Mouse (Mus musculus) left cerebral cortex, adult 2 months (tissue): Measurements from ENCODE around the gene Syn3. TPM values are rescaled to one million over a fixed set of nuclear protein-coding genes. Genes with fewer than 3 reads are reported as not detected.

Experiments used
- DNase-seq, 2 experiments: peaks; one replicate each; pipeline ENCODE4 v3.0.0; 2021 to 2022; ENCODE audit warnings: low spot score in 2 of 2, mixed read lengths in 1 of 2; ENCODE audit errors: extremely low spot score in 1 of 2
- H3K27ac ChIP-seq: fragments of 200-600 bp; 2 replicates; pipeline ENCODE4 v1.8.1; 2022
- H3K4me3 ChIP-seq: fragments of 200-600 bp; 2 replicates; pipeline ENCODE4 v1.8.1; 2022
- CTCF ChIP-seq: fragments of 200-600 bp; IDR thresholded peaks from 2 replicates; pipeline ENCODE4 v1.8.1; 2022; ENCODE audit warnings: antibody characterized with exemption, mild to moderate bottlenecking, moderate library complexity
- intact Hi-C: fragments of 180-260 bp; cut with DNase I; formaldehyde crosslinking; loops from one replicate; pipeline ENCODE4 v1.15.1; 2025
- total RNA-seq, 2 experiments: library from RNA; stranded (reverse); gene quantifications; 2 replicates each; pipeline ENCODE4 v1.2.3; 2021

Syn3 gene
- total RNA-seq, 2 experiments from 2014 or later: 29.9 to 30.8 TPM

DNA sequence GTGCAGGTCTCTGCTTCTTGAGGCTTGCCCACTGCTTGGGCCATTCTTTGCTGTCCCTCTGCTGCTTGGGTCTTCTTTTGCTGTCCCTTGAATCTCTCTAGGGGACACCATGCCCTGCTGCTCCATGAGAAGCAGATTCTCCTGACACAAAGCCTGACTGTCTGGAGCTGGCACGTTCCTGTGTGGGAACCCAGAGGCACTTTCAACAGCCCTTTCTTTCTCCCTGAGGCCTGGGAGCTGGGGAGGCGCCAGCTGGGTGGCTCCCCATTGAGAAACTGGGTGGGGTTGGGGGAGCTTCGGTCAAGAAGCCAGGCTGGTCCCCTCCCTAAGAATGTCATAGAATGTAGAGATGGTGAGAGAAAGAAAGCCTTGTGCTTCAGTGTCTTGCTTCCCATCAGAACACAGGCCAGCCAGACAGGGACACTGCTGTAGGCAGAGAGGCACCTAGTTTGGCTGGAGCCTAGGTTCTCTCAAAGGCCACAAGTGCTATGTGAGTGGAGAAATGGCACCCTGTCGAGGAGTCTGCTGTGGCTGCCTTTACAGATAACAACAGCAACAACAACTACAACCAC lies 304.7 kb downstream of the Syn3 start:
- Histone ChIP-seq H3K4me3 (no peak overlapping the region), H3K27ac (no peak overlapping the region)
- no peak for TF ChIP-seq CTCF
- intact Hi-C loops: no loop called here
- no peak for DNase-seq

DNA sequence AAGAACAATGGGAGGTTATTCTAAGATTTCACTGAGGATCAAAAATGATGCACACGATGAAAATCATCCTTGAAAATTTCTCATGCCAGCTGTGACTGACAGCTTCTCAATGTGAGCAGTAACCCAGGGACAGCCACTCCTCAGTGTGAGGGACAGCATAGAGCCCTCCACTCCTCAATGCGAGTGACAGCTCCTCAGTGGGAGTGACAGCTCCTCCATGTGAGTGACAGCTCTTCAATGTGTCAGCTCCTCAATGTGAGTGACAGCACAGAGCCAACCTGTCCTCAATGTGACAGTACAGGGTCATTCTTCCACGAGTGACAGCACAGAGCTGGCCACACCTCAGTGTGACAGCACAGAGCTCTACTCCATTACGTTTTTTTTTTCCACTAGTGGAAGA lies 310.1 kb downstream of the Syn3 start:
- no peak for DNase-seq
- no peak for TF ChIP-seq CTCF
- no peak overlapping the region for H3K27ac ChIP-seq
- intact Hi-C loops: no loop called here
- H3K4me3 ChIP-seq: no peak overlapping the region

DNA sequence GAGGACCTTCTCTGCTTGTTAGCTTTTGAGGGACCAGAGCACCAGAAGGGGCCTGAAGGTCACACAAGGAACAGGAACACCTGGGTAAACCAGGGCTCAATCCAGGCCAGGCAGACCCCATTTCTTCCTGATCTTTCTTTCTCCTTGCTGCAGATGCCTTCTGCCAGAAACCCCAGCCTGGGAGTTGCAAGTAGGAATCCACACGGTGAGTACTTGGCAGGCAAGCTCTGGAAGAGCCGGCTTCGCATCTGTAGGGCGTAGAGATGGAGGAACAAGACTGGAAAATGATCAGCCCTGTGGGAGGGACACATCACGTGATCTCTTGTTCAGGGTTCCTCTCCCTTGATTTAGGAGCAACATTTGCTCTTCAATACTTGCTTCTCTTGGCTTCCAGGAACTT lies 310.8 kb downstream of the Syn3 start:
- intact Hi-C loops: no loop called here
- Histone ChIP-seq H3K27ac (no peak overlapping the region), H3K4me3 (no peak overlapping the region)
- no peak for TF ChIP-seq CTCF
- no peak for DNase-seq

- no peak for DNase-seq
- intact Hi-C loops: loop anchor here (2.0 to 5.0 kb wide), 2 partner anchors 113 to 269 kb away; no protein-coding TSS in a partner anchor
- no peak for TF ChIP-seq CTCF
- Histone ChIP-seq H3K4me3 (no peak overlapping the region), H3K27ac (no peak overlapping the region)
Observed at GRCm38 (mm10) chr10:86183148-86183885, 315.4 kb downstream of the Syn3 start.

- DNase-seq: peak; percentile 27 to 41
- intact Hi-C loops: loop anchor here (2.0 to 5.0 kb wide), 2 partner anchors 115 to 270 kb away; no protein-coding TSS in a partner anchor
Observed at GRCm38 (mm10) chr10:86182183-86182805, 316.4 kb downstream of the Syn3 start.

DNA sequence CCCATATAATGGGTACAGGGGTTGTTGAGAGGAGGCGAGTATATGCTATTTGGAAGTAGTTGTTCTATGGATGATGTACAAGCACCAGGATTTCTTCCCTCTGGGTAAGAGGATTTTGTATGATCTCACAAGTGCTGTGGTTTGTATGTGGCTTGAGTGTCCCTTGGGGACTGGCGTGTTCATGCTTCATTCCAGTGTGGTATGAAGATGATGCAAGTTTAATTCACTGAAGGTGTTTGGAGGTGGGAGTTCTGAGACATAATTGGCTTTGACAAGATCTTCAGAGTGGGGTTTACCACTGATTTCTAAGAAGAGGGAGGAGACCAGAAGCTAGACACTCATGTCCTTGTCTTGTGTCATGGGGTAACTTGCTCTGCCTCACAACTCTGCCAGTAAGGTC lies 322.3 kb downstream of the Syn3 start:
- no peak for DNase-seq
- no peak for TF ChIP-seq CTCF
- Histone ChIP-seq H3K27ac (no peak overlapping the region), H3K4me3 (no peak overlapping the region)
- intact Hi-C loops: no loop called here

More at GRCm38 (mm10) chr10:86182183-86182805, 316.4 kb downstream of the Syn3 start:
- TF ChIP-seq CTCF: peak; percentile 59
- Histone ChIP-seq H3K4me3 (no peak overlapping the region), H3K27ac (no peak overlapping the region)

DNA sequence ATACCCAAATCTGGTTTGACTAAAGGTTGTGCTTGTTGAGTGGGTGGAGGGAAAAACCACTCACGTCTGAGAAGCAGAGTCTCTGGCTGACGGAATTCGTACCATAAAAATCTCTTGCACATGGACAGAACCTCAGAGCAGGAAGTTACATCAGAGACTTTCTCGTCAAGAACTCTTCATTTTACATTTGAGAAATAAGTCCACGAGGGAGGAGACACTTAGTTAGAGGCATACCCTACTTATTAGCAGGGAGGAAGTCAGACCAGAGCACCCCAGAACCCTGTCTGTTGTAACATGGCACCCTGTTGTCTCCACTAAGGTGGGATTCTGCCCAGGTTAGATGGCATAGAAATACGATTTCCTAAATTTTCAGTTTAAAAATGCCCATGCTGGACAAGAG lies 324.7 kb downstream of the Syn3 start:
- intact Hi-C loops: no loop called here
- Histone ChIP-seq H3K27ac (no peak overlapping the region), H3K4me3 (no peak overlapping the region)
- DNase-seq: no peak
- no peak for TF ChIP-seq CTCF

- Histone ChIP-seq H3K27ac (no peak overlapping the region), H3K4me3 (no peak overlapping the region)
- no peak for TF ChIP-seq CTCF
- DNase-seq: no peak
- intact Hi-C loops: no loop called here
Observed at GRCm38 (mm10) chr10:86173284-86173683, 325.4 kb downstream of the Syn3 start.

GRCm38 (mm10) chr10:86171246-86171645 lies 327.4 kb downstream of the Syn3 start:
- DNase-seq: no peak
- intact Hi-C loops: no loop called here
- H3K27ac ChIP-seq: no peak overlapping the region
- TF ChIP-seq CTCF: no peak
- no peak overlapping the region for H3K4me3 ChIP-seq

GRCm38 (mm10) chr10:86168084-86168483 lies 330.6 kb downstream of the Syn3 start:
- H3K4me3 ChIP-seq: no peak overlapping the region
- no peak for TF ChIP-seq CTCF
- intact Hi-C loops: no loop called here
- no peak overlapping the region for H3K27ac ChIP-seq
- no peak for DNase-seq

DNA sequence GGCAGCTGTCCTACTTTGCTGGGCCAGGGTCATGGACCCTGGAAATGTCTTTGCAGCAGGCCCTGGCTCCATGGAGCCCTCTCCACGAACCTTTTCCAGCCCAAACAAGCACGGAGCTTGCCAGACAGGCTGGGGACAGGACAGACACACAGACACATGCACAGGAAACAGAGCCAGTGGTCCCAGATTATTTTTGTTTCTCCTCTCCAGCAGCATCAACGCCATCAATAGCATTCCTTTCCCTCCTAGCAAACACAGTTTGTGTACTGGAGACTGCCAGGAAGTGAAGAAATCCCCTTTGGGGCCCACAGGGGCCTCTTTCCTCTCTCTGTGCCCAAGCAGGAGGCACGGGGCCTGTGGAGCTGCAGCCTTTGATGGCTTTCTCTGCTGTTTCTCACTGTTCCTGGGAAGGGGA lies 331.8 kb downstream of the Syn3 start:
- TF ChIP-seq CTCF: no peak
- intact Hi-C loops: no loop called here
- H3K27ac ChIP-seq: no peak overlapping the region
- H3K4me3 ChIP-seq: no peak overlapping the region
- DNase-seq: no peak

DNA sequence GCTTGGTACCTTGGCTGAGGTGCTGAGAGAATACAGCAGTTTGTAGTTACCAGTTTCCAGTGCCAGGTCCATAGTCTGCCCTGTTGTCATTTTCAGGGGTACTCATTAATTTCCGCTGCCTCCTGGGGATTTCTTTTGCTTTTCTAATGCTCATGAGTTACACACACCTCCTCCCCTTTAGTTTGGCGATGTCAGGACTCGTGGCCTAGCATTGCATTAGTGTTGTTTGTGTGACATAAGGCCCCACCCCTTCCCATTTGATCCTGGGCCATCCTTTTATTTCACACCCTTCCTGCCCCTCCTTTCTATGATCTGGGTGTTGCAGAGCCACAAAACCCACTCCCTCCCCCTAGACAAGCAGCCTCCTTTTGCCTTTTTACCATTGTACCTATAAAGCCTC lies 334.6 kb downstream of the Syn3 start:
- no peak overlapping the region for H3K4me3 ChIP-seq
- no peak overlapping the region for H3K27ac ChIP-seq
- DNase-seq: no peak
- intact Hi-C loops: no loop called here
- TF ChIP-seq CTCF: no peak
